Mouse (Mus musculus) bone marrow macrophage, adult 2 months (primary cell): ENCODE results near the gene Sart1. TPM values are rescaled to one million over a fixed set of nuclear protein-coding genes. Genes with fewer than 3 reads are reported as not detected.

Experiments used
- H3K27ac ChIP-seq: 2 replicates; pipeline ENCODE4 v1.5.1; 2012; ENCODE audit warnings: low read depth, low read length; ENCODE audit not compliant: insufficient read depth
- H3K4me1 ChIP-seq: 2 replicates; pipeline ENCODE4 v1.6.1; 2012; ENCODE audit warnings: low read length; ENCODE audit not compliant: control insufficient read depth, insufficient read depth
- H3K4me3 ChIP-seq: 2 replicates; pipeline ENCODE4 v1.5.1; 2012; ENCODE audit warnings: mild to moderate bottlenecking, low read length, moderate library complexity; ENCODE audit not compliant: insufficient read depth
- CTCF ChIP-seq: IDR thresholded peaks from 2 replicates; pipeline ENCODE4 v1.5.1; 2012; ENCODE audit warnings: low read depth, mild to moderate bottlenecking, low read length, moderate library complexity
- POLR2A ChIP-seq: IDR thresholded peaks from 2 replicates; pipeline ENCODE4 v1.6.1; 2012; ENCODE audit warnings: mild to moderate bottlenecking, low read depth, low read length, borderline replicate concordance
- polyA plus RNA-seq: library from polyadenylated mRNA; stranded (reverse); fragments of >200 nt; gene quantifications from 2 replicates; pipeline ENCODE4 v1.2.4, GENCODE M21; 2012; ENCODE audit not compliant: missing spikeins, insufficient read depth, insufficient read length

The Sart1 gene
- polyA plus RNA-seq: 103 and 110 TPM in 2 replicates

DNA sequence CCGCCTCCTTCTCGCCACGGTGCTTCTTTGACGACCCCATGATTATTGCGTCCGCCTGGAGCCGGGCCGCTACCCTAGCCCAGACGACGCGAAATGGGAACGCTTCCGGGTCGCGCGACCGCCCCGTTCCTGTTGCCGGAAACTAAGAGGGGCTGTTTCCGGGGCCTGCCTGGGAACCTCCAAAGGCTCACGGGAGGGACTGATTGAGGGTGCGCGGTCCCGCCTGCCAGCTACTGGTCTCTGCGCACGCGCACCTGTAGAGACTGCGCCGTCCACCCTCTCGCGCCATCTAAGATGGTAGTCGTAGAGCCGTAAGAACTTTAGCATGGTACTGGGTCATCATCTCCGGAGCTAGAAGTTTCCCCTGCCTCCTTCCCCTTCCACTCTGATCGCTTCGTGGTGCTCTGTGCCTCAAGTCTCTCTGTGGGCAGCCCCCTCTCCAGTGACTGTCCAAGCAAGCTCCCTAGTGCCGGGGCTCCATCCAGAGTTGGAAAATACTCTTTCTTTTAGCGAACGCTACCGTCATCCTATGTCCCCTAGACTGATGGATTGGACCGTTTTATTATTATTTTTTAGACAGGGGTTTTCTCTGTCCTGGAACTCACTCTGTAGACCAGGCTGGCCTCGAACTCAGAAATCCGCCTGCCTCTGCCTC, at the start of gene Sart1:
Sart1 (minus strand) TSS at position 116 of the 655 bp plus-strand sequence.
- Histone ChIP-seq H3K4me3 (peak within 1 kb of the TSS; percentile 96), H3K4me1 (peaks cover 9% of the 10 kb centered on the region), H3K27ac (peak within 1 kb of the TSS; percentile 78)
- TF ChIP-seq CTCF (no peak), POLR2A (no peak)

- TF ChIP-seq POLR2A (no peak), CTCF (no peak)
- peaks cover 23% of the 10 kb centered on the region for H3K4me1 ChIP-seq
- H3K27ac ChIP-seq: no peak overlapping the region
- H3K4me3 ChIP-seq: no peak overlapping the region
Measured at GRCm38 (mm10) chr19:5433951-5434350, 45.4 kb upstream of the Sart1 start.

GRCm38 (mm10) chr19:5432992-5433852, 44.7 kb upstream of the Sart1 start:
- Histone ChIP-seq H3K27ac (peak overlapping the region; percentile 21), H3K4me3 (peak overlapping the region; percentile 59), H3K4me1 (peaks cover 23% of the 10 kb centered on the region)
- TF ChIP-seq CTCF: peak; percentile 40; the same call in 1 of the 2 replicates
- TF ChIP-seq POLR2A: no peak

DNA sequence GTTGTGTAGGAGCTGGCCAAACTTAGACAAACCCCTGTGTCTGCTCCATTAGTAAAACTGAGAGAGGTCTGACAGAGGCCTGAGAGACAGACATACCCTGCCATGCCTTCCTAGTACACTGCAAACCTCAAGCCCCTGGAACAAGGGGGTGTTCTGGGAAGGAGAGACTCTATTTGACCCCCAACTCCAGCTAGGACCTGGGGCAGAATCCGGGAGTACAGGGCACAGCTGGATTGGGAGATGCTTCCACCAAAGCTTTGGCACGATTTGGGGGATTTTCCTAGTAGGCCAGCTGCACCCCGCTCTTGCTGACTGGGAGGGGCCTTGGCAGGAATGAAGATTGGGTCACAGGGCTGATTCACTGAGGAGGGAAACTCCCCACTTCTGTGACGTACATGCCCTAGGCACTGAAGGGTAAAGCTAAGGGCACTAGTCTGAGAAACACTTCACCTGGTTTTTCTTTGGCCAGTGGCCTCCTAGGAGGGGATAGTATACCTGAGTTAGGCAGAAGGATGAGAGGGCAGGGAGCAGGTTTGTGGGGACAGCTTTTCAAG, 43.5 kb upstream of the Sart1 start:
- Histone ChIP-seq H3K27ac (no peak overlapping the region), H3K4me3 (no peak overlapping the region), H3K4me1 (peaks cover 25% of the 10 kb centered on the region)
- TF ChIP-seq POLR2A (no peak), CTCF (no peak)

DNA sequence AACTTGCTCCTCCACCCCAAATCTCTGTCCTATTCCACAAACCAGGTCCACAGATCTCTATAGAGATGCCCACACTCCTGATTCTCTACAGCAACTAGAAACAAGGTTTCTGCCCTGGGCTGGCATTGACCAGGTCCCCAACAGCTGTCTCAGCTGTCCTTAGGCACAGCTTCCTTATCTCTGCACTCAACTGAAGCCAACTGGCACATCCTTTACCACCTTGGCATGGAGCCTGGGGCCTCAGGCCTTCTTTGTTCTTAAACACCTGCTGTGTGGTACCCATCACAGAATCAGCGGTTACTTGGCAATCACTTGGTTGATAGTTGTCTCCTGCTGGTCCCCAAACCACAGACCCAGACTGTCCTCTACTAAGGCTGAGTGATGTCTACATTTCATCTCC, 41.9 kb upstream of the Sart1 start:
- H3K27ac ChIP-seq: no peak overlapping the region
- H3K4me1 ChIP-seq: peaks cover 31% of the 10 kb centered on the region
- TF ChIP-seq CTCF: no peak
- TF ChIP-seq POLR2A: no peak
- H3K4me3 ChIP-seq: no peak overlapping the region

DNA sequence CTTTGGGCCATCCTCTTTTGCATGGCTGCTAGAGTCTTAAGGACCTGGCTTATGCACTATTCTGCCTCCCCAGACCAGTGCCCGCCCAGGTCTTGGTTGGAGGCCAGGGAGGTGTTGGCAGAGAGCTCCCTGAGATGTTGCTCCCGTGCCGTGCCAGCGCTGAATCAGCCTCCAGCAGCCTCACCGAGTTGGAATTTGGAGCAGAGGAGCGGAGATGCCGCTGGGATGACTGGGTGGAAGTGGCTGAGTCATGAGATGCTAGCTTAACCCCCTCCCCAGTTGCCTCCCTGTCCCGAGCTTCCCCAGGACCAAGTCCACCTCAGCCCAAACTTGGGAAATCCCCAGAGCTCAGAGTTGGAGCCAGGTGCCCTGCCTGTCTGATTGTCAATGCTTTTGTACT, 41.3 kb upstream of the Sart1 start:
- Histone ChIP-seq H3K4me3 (no peak overlapping the region), H3K4me1 (peaks cover 31% of the 10 kb centered on the region), H3K27ac (no peak overlapping the region)
- TF ChIP-seq CTCF (no peak), POLR2A (no peak)

GRCm38 (mm10) chr19:5429219-5429618, 40.7 kb upstream of the Sart1 start:
- no peak for TF ChIP-seq CTCF
- TF ChIP-seq POLR2A: no peak
- Histone ChIP-seq H3K4me3 (no peak overlapping the region), H3K4me1 (peaks cover 31% of the 10 kb centered on the region), H3K27ac (no peak overlapping the region)

DNA sequence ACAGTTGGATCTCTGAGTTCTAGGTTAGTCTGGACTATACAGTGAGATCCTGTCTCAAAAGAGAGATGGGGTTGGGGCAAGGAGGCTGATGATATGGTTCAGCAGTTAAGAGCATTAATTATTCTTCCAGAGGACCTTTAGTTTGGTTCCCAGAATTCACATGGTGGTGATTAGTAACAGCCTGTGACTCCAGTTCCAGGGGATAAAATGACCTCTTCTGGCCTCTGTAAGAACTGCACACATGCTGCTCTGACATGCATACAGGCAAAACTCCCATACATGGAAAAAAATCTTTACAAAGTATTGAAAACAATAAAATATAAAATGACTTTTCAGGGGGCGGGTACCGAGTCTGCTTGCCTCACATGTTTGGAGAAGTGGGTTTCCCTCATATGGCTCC, 39.6 kb upstream of the Sart1 start:
- TF ChIP-seq POLR2A (no peak), CTCF (no peak)
- H3K27ac ChIP-seq: no peak overlapping the region
- H3K4me1 ChIP-seq: peaks cover 26% of the 10 kb centered on the region
- no peak overlapping the region for H3K4me3 ChIP-seq

- TF ChIP-seq POLR2A (no peak), CTCF (no peak)
- Histone ChIP-seq H3K27ac (no peak overlapping the region), H3K4me3 (no peak overlapping the region), H3K4me1 (peaks cover 16% of the 10 kb centered on the region; the same call in 1 of the 2 replicates)
Measured at GRCm38 (mm10) chr19:5426640-5427290, 38.3 kb upstream of the Sart1 start.
